Mouse (Mus musculus): ENCODE data around the gene Htra3. TPM values are rescaled to one million over a fixed set of nuclear protein-coding genes. Genes with fewer than 3 reads are reported as not detected.

Htra3 gene
- total and polyA plus RNA-seq, 2 experiments from 2014 or later, result 17.2 to 49.5 TPM

- TF ChIP-seq CTCF (IDR thresholded peaks at IDR 0.05; ENCODE audit: low read depth) (no peak), EP300 (IDR thresholded peaks at IDR 0.05; ENCODE audit: low read depth) (no peak)
- 77% methylated on average over 5 of the region's 5 CpGs for WGBS
- peaks cover 26% of the 10 kb centered on the region for H3K4me1 ChIP-seq (ENCODE audit: control insufficient read depth, insufficient read depth)
- DNase-seq (ENCODE audit: low spot score) (no peak), ATAC-seq (ENCODE audit: insufficient read depth, low read depth) (no peak)
- H3K4me2 ChIP-seq (ENCODE audit: low read depth, low read length), result no peak overlapping the region
- no peaks in the 10 kb centered on the region for H3K27me3 ChIP-seq (ENCODE audit: control insufficient read depth, insufficient read depth, low read length)
- H3K9ac ChIP-seq (replicated peaks; ENCODE audit: low read depth, low read length), result no peak overlapping the region
- no peak overlapping the region for H3K27ac ChIP-seq (ENCODE audit: low read depth)
- no peaks in the 10 kb centered on the region for H3K36me3 ChIP-seq (replicated peaks; ENCODE audit: control insufficient read depth, insufficient read depth, low read length)
- no peaks in the 10 kb centered on the region for H3K9me3 ChIP-seq (replicated peaks; ENCODE audit: control insufficient read depth, low read length)
- H3K4me3 ChIP-seq (ENCODE audit: low read depth, low read length), result no peak overlapping the region
These were observed 44.3 kb upstream of the Htra3 start for GRCm38 (mm10) chr5:35723900-35724299.

- DNase-seq (ENCODE audit: low spot score), result no peak
- Histone ChIP-seq H3K4me3 (ENCODE audit: low read depth, low read length) (no peak overlapping the region), H3K9ac (replicated peaks; ENCODE audit: low read depth, low read length) (no peak overlapping the region), H3K27me3 (ENCODE audit: control insufficient read depth, insufficient read depth, low read length) (no peaks in the 10 kb centered on the region), H3K27ac (ENCODE audit: low read depth) (peak overlapping the region; percentile 47), H3K4me2 (ENCODE audit: low read depth, low read length) (no peak overlapping the region), H3K9me3 (replicated peaks; ENCODE audit: control insufficient read depth, low read length) (no peaks in the 10 kb centered on the region), H3K36me3 (replicated peaks; ENCODE audit: control insufficient read depth, insufficient read depth, low read length) (no peaks in the 10 kb centered on the region), H3K4me1 (ENCODE audit: control insufficient read depth, insufficient read depth) (peaks cover 18% of the 10 kb centered on the region)
- TF ChIP-seq EP300 (IDR thresholded peaks at IDR 0.05; ENCODE audit: low read depth) (no peak), CTCF (IDR thresholded peaks at IDR 0.05; ENCODE audit: low read depth) (no peak)
- peak; percentile 59 for ATAC-seq (ENCODE audit: insufficient read depth, low read depth)
- WGBS, result 10% methylated on average over 2 of the region's 2 CpGs
These were observed 43.1 kb upstream of the Htra3 start for GRCm38 (mm10) chr5:35722654-35723053.

- no peak for DNase-seq (ENCODE audit: low spot score)
- TF ChIP-seq EP300 (IDR thresholded peaks at IDR 0.05; ENCODE audit: low read depth), result no peak
- H3K9me3 ChIP-seq (replicated peaks; ENCODE audit: control insufficient read depth, low read length), result no peaks in the 10 kb centered on the region
- H3K4me2 ChIP-seq (ENCODE audit: low read depth, low read length), result no peak overlapping the region
- H3K4me1 ChIP-seq (ENCODE audit: control insufficient read depth, insufficient read depth), result peaks cover 18% of the 10 kb centered on the region
- no peaks in the 10 kb centered on the region for H3K27me3 ChIP-seq (ENCODE audit: control insufficient read depth, insufficient read depth, low read length)
- H3K27ac ChIP-seq (ENCODE audit: low read depth), result no peak overlapping the region
- no peak overlapping the region; the same call in 1 of the 2 replicates for H3K9ac ChIP-seq (replicated peaks; ENCODE audit: low read depth, low read length)
- ATAC-seq (ENCODE audit: insufficient read depth, low read depth), result no peak
- H3K4me3 ChIP-seq (ENCODE audit: low read depth, low read length), result no peak overlapping the region
- WGBS, result 88% methylated on average over 2 of the region's 2 CpGs
- peaks cover 6% of the 10 kb centered on the region; the same call in 1 of the 2 replicates for H3K36me3 ChIP-seq (replicated peaks; ENCODE audit: control insufficient read depth, insufficient read depth, low read length)
These were observed 42.4 kb upstream of the Htra3 start for GRCm38 (mm10) chr5:35721933-35722332.

DNA sequence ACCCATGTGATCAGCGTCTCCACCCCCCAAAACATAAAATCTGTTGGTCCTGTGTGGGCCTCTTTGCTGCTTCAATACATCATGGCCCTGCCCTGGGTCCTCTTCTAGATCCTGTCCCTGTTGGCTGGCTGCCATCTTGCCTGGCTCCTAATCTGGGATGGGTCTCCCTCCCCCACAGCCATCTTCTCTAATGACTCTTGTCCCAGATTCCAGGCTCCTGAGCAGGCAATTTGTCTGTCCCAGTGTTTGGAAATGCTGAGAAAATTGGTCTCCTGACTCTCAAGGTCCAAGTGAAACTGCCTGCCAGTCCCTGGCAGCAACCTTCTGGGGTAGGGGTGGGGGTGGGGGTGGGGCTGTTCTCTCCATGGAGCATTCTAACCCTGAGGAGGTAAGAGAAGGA is 40.3 kb upstream of the Htra3 start:
- TF ChIP-seq EP300 (IDR thresholded peaks at IDR 0.05; ENCODE audit: low read depth), result no peak
- no peak for TF ChIP-seq CTCF (IDR thresholded peaks at IDR 0.05; ENCODE audit: low read depth)
- 84% methylated on average over 1 of the region's 1 CpGs for WGBS
- H3K4me1 ChIP-seq (ENCODE audit: control insufficient read depth, insufficient read depth), result peaks cover 18% of the 10 kb centered on the region
- H3K36me3 ChIP-seq (replicated peaks; ENCODE audit: control insufficient read depth, insufficient read depth, low read length), result peaks cover 8% of the 10 kb centered on the region; the same call in 1 of the 2 replicates
- no peak overlapping the region for H3K4me3 ChIP-seq (ENCODE audit: low read depth, low read length)
- no peaks in the 10 kb centered on the region for H3K27me3 ChIP-seq (ENCODE audit: control insufficient read depth, insufficient read depth, low read length)
- ATAC-seq (ENCODE audit: insufficient read depth, low read depth) (no peak), DNase-seq (ENCODE audit: low spot score) (no peak)
- no peak overlapping the region for H3K4me2 ChIP-seq (ENCODE audit: low read depth, low read length)
- H3K9ac ChIP-seq (replicated peaks; ENCODE audit: low read depth, low read length), result no peak overlapping the region
- no peaks in the 10 kb centered on the region for H3K9me3 ChIP-seq (replicated peaks; ENCODE audit: control insufficient read depth, low read length)
- H3K27ac ChIP-seq (ENCODE audit: low read depth), result no peak overlapping the region

- H3K27ac ChIP-seq (ENCODE audit: low read depth), result no peak overlapping the region
These were observed 39.8 kb upstream of the Htra3 start for GRCm38 (mm10) chr5:35719343-35719742.

GRCm38 (mm10) chr5:35718817-35719216 is 39.2 kb upstream of the Htra3 start:
- WGBS, result 65% methylated on average over 10 of the region's 11 CpGs
- Histone ChIP-seq H3K27ac (ENCODE audit: low read depth) (no peak overlapping the region), H3K27me3 (ENCODE audit: control insufficient read depth, insufficient read depth, low read length) (no peaks in the 10 kb centered on the region), H3K9ac (replicated peaks; ENCODE audit: low read depth, low read length) (no peak overlapping the region), H3K4me2 (ENCODE audit: low read depth, low read length) (no peak overlapping the region), H3K36me3 (replicated peaks; ENCODE audit: control insufficient read depth, insufficient read depth, low read length) (peaks cover 8% of the 10 kb centered on the region; the same call in 1 of the 2 replicates), H3K4me3 (ENCODE audit: low read depth, low read length) (no peak overlapping the region), H3K4me1 (ENCODE audit: control insufficient read depth, insufficient read depth) (peaks cover 18% of the 10 kb centered on the region), H3K9me3 (replicated peaks; ENCODE audit: control insufficient read depth, low read length) (no peaks in the 10 kb centered on the region)
- TF ChIP-seq CTCF (IDR thresholded peaks at IDR 0.05; ENCODE audit: low read depth), result no peak
- TF ChIP-seq EP300 (IDR thresholded peaks at IDR 0.05; ENCODE audit: low read depth), result no peak
- DNase-seq (ENCODE audit: low spot score), result no peak
- ATAC-seq (ENCODE audit: insufficient read depth, low read depth), result no peak

More at GRCm38 (mm10) chr5:35719343-35719742, 39.8 kb upstream of the Htra3 start:
- Histone ChIP-seq H3K9ac (replicated peaks; ENCODE audit: low read depth, low read length) (no peak overlapping the region), H3K9me3 (replicated peaks; ENCODE audit: control insufficient read depth, low read length) (no peaks in the 10 kb centered on the region), H3K4me2 (ENCODE audit: low read depth, low read length) (no peak overlapping the region), H3K27me3 (ENCODE audit: control insufficient read depth, insufficient read depth, low read length) (no peaks in the 10 kb centered on the region), H3K4me1 (ENCODE audit: control insufficient read depth, insufficient read depth) (peaks cover 18% of the 10 kb centered on the region), H3K36me3 (replicated peaks; ENCODE audit: control insufficient read depth, insufficient read depth, low read length) (peaks cover 8% of the 10 kb centered on the region; the same call in 1 of the 2 replicates), H3K4me3 (ENCODE audit: low read depth, low read length) (no peak overlapping the region)
- ATAC-seq (ENCODE audit: insufficient read depth, low read depth), result no peak
- TF ChIP-seq EP300 (IDR thresholded peaks at IDR 0.05; ENCODE audit: low read depth), result no peak
- TF ChIP-seq CTCF (IDR thresholded peaks at IDR 0.05; ENCODE audit: low read depth), result no peak
- no peak for DNase-seq (ENCODE audit: low spot score)
